Mouse (Mus musculus): ENCODE measurements around the gene Rab19.
"Not testable (repeated sequence)": the region's sequence is repeated elsewhere in the genome, so short reads cannot be mapped to it uniquely, and the experiment has no call there.

Rab19 gene

DNA sequence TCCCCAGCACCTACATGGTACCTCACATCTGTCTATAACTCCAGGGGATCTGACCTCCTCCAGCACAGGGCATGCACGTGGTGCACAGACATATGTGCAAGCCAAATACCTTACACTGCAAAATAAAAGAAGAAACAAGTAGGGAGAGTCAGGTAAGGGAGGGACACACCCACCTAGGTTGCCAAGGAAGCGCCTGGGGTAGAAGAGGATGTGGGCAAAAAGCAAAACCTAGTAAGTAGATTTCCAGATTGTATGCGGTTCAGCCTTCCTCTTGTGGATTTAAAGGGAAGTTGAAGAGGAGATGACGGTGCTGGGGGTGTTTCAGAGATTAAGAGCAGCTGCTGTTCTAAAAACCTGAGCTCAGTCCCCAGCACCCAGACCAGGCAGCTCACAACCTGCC lies 1.8 kb upstream of the Rab19 start:
- DNase-seq (ENCODE audit: low spot score in 2 of 2), result no peak

DNA sequence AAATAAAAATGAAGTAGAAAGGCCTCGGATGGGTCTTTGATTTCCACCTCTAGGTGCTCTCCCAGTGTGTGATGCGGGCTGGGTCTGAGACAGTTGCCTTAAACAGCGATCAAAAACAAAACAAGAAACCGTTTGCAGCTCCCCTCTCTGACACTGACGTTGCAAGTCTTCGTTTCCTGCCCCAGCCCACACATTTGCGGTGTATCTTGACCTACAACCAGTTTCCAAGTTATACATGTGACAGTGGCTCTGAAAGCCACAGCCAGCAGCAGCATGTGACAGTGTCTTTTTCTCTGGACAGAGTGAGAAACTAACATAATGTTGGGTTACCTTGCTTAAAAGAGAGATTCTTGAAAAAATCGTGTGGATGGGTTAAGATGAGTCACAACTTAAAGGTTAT lies 1.2 kb upstream of the Rab19 start:
- no peak for DNase-seq (ENCODE audit: low spot score in 2 of 2)

DNA sequence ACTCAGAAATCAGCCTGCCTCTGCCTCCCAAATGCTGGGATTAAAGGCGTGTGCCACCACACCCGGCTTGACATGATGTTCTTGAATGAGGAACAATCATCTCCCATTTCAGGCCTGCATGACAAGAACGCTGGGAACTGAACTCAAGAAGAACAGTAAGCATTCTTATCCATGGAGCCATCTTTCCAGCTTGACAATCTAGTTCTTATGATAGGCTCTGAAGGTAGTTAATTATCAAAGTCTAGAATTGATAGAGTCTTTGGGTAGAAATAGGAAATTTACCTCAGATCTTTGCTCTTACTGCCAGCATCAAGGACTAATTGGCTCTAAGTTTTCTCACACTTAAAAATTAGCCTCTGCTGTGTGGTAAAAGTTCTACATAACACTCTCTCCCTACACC lies 699 bp upstream of the Rab19 start:
- no peak for DNase-seq (ENCODE audit: low spot score in 2 of 2)

DNA sequence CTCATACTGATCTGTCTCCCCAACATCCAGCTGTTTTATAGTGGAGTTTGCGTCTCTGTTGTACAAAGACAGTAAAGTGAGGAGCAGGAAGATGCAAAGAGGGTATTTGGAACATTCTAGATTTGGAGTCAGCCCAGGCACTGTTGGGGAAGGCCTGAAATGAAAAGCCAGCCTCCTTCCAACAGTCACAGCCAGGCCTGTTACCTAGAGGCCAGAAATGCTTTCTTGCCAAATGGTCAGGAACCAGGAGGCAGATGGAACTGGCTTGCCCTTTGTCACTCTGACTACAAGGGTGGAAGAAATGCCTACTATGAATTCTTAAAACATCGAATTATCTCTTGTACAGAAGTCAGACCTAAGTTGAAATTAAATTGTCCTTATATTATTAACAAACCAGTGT lies 9.0 kb downstream of the Rab19 start:
- DNase-seq (ENCODE audit: low spot score in 2 of 2), result no peak

DNA sequence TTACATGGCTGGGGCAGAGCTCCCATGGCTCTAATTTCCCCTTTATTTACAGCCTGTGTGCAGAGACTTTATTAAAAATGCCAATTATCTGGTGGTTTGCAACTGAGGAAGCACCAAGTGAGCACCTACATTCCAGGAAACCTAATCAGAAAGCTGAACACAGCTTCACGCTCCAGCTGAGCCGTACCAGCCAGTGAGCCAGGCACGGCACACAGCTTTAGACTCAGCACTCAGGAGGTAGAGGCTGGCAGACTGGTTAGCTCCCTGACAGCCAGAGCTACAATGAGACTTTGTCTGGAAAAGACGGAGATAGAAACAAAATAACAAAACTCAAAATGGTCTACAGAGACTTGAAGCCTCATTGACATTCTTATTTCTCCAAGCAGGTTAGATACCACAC lies 14.5 kb downstream of the Rab19 start:
- DNase-seq (ENCODE audit: low spot score in 2 of 2), result no peak

DNA sequence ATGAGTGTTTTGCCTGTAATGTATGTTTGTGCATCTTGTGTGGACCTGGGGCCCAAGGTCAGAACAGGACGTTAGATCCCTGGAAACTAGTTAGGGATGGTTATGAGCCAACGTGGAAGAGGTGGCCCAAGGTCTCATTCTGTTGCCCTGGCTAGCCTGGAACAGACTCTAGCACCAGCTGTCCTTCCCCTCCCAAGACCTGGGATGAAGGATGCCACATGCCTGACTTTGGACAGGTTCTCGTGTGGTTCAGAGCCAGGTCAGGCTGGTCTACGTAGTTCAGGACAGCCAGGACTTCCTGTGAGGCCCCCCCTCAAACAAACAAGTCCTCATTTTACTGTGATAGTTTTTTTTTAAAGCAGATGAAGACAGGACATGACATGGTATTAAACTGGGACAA lies 14.9 kb downstream of the Rab19 start:
- no peak for DNase-seq (ENCODE audit: low spot score in 2 of 2)

DNA sequence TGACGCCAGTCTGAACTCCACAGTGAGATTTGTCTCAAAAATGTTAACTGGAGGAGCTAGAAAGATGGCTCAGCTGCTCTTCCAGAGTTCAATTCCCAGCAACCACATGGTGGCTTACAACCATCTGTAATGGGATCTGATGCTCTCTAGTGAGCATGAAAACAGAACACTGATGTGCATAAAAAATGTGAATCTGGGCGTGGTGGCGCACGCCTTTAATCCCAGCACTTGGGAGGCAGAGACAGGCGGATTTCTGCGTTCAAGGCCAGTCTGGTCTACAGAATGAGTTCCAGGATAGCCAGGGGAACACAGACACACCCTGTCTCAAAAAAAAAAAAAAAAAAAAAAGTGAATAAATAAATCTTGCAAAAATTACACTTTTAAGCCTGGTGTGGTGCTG lies 16.1 kb downstream of the Rab19 start:
- no peak for DNase-seq (ENCODE audit: low spot score in 2 of 2)

DNA sequence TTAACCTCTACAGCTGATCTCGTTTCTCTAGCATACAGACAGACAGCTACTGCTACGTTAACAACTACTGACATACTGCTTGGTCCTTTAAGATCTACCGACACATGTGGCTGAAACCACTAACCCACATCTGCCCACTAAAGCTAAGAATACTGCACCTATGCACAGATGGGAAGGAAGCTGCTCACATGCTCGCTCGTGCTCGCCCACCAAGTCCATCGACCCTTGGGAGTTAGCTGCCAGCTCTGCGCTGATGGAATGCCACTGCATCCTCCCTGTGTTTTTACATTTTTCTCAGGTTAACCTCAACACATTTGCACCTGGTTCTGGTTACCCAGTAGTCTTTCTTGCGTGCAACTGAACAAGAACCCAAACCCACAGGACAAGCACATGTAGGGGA lies 17.4 kb downstream of the Rab19 start:
- no peak for DNase-seq (ENCODE audit: low spot score in 2 of 2)

DNA sequence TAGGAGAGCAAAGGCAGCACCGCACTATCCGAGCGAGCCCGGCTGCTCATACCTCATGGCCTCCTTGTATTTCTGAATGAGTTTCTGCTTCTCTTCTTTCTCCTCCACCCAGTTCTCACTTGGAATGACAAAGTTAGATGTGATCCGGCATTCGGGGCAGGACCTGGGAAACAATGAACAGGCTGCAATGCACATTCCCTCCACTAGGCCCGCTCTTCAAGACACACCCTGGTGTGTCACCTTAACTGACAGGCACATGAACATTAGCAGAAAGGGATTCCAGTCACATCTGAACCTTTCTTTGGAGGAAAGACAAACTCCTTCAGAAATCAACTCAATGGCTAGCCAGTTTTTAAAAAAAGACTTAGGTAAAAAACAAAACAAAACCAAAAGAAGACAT lies 19.4 kb downstream of the Rab19 start:
- DNase-seq (ENCODE audit: low spot score in 2 of 2), result no peak

DNA sequence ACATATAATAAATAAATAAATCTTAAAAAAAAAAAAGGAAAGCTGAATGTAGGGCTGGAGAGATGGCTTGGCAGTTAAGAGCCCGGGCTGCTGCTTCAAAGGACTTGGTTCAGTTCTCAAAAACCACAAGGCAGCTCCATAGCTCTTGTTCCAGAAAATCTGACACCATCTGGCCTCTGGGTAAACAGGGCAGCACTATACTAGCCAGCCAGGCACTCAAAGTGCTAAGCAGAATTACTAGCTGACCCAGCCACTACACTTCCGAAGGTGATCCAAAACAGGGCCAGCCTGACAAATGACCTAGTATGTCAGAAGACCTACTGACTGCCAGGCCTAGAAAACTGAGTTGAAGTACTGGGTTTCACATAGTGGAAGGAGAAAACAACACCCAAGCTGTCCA lies 22.2 kb downstream of the Rab19 start:
- DNase-seq (ENCODE audit: low spot score in 2 of 2), result no peak

DNA sequence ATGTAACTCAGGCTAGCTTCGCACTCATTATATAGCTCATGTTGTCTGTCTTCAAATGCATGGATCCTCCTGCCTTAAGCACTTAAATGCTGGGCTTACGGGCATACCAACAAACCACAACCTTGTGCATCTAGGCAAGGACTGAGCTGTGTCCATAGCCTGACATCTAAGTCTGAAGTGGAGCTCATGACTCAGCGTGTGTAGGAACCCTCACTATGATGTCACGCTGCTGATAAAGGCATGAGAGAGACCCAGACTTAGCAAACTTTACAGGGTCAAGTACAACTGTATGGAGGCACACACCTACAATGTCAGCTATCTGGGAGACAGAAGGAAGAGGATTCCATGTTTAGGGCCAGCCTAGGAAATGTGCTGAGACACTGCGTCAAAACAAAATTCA lies 25.5 kb downstream of the Rab19 start:
- no peak for DNase-seq (ENCODE audit: low spot score in 2 of 2)

DNA sequence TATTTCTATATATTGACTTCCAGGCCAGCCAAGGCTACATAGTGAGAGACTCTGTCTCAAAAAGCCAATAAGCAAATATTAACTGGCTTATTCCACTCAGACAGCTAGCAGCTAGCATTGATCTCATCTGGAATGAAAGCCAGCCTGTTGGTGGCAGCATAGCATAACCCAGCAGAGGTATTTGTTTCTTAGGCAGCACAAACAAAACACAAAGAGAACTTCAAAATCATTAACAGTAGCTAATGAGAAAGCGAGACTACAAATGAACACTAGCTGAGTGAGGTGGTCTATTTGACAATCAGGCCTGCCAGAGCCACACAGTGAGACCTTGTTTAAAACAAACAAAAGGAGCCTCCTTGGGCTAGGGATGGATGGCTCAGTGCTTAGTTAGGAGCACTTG lies 33.1 kb downstream of the Rab19 start:
- DNase-seq (ENCODE audit: low spot score in 2 of 2), result peak; percentile 27 to 44

DNA sequence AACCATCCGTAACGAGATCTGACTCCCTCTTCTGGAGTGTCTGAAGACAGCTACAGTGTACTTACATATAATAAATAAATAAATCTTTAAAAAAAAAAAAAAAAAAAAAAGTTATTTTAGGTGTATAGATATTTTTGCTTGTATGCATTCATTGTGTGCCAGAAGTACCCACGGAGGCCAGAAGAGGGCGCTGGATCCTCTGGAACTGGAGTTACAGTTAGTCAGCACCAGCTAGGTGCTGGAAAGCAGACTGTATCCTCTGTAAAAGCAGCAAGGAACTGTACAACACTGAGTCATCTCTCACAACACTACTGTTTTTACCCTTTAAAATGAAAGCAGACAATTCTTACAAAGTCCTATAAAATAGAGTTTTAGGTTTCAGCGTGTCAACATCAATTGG lies 34.8 kb downstream of the Rab19 start:
- peak; percentile 84 to 85 for DNase-seq (ENCODE audit: low spot score in 2 of 2)

DNA sequence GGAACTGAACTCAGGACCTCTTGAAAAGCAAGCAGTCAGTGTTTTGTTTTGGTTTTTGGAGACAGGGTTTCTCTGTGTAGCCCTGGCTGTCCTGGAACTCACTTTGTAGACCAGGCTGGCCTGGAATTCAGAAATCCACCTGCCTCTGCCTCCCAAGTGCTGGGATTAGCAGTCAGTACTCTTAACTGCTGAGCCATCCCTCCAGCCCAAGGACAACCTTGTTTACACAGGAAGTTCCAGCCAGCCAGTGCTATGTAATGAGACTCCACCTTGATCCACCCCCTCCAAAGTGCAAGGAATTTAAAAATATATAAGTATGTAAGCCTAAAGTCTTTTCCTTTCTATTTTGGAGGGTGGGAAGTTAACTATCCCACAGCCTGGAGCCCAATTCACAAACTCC lies 35.7 kb downstream of the Rab19 start:
- not testable (repeated sequence) for DNase-seq (ENCODE audit: low spot score in 2 of 2)

DNA sequence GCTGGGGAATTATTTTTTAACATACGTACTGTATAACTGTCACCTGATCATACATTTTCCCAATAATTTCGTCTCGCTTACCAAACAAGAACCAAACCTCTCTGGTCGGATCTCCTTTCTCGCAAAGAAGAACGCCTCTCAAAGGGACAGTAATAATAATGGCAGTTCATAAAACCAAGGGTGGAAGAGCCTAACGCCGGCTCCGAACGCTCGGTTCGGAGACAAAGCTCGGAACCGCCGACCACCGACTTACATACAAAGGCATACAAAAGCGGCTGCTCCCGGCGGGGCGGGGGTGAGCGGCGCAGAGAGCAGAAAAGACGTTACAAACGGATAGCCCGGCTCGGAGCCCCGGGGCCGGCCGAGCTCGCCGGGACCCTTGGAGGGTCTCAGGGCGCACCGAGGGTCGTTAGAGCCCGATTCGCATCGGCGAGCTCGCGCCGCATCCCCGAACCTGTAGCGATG lies 38.4 kb downstream of the Rab19 start:
- peak; percentile 37 to 46 for DNase-seq (ENCODE audit: low spot score in 2 of 2)

DNA sequence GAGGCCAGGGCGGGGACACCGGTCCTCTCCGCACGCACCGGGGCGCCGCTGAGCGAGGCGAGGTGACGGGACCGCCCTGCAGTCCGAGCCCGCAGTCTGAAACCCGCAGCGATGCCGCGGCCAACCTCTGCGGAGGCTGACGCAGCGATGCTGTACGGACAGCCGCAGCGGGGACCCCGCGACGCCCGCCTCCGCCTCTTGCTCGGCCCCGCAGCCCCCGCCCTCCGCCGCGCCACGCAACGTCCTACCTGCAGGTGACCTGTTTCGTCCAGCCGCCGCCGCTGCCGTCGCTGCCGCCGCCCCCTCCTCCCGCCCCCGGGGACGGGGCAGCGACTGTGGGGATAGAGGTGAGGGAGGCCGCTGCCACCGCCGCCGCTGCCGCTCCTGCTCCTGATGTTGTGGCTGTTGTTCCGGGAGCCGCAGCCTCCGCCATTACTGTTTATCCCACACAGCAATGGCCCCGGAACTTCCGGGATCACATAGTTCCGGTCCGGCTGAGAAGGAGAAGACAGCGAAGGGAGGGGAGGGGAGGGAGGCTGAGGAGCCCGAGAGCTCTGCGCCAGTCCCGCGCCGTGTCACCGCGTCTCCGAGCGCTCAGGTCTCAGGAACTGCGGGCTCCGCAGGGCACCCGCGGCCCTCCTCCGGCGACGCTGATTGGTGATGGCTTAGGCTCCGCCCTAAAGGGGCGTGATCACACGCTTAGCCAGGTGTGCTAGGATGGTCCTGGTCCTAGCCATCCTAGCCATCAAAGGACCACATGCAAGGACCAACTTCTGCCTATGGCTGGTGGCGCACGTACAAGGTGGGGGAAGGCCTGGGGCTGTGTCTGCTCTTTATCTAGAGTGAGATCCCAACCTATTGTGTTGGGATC lies 39.1 kb downstream of the Rab19 start, which contains the start of gene Mkrn1:
Mkrn1 (minus strand) TSS at position 612 of the 871 bp plus-strand sequence.
- peak; percentile 75 to 81 for DNase-seq (ENCODE audit: low spot score in 2 of 2)

DNA sequence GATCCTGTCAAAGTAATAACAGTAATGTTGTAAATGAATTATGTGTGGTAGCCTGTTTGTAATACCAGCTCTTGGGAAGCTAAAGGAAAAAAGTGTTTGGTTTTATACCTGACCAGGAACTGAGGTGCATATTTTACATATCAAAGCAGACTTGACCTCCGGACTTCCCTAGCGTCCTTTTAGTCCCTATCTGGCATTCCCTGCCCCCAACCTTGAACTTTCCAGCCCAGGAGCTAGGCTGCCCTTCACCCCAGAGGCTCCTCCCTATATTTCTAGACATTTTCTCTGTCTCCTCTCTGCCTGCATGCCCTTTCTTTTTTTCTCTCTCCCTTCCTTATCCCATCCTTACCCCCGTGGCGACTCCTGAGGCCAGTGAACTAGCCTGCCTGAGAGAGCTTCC lies 39.9 kb downstream of the Rab19 start:
- no peak for DNase-seq (ENCODE audit: low spot score in 2 of 2)

DNA sequence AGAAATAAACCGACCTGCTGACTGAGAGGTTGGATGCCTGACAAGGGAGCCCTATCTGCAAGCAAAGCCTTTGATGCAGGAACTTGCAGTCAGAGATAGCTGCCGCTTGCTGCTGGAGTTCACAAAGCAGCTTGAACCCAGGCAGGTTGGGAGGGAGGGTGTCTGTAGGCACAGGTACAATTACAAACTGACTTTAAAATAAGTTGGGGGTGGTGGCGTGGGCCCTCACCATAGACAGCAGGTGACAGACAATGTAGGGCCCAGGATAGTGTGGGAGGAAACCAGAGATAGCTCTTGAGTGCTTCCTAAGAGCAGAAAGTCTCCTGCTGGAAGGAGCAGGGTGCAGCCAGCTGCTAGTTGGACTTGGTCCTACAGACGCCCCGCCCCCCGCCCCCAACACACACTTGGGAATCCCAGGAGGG lies 42.2 kb downstream of the Rab19 start:
- DNase-seq (ENCODE audit: low spot score in 2 of 2), result no peak

DNA sequence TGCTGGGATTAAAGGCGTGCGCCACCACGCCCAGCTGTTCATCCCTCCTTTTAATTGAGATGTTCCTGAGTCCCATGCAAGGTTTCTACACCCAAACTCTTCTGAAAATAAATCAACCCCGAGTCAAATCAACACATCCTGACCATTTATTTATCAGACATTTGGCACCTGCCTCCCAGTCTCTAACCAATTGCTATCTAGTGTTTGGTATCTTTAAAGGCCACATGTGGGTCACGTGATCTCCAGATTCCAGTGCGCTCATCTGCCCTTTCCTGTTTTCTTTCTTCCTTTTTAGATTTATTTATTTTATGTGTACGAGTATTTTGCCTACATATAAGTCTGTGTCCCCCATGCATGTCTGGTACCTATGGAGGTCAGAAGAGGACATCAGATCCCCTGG lies 42.7 kb downstream of the Rab19 start:
- no peak for DNase-seq (ENCODE audit: low spot score in 2 of 2)

DNA sequence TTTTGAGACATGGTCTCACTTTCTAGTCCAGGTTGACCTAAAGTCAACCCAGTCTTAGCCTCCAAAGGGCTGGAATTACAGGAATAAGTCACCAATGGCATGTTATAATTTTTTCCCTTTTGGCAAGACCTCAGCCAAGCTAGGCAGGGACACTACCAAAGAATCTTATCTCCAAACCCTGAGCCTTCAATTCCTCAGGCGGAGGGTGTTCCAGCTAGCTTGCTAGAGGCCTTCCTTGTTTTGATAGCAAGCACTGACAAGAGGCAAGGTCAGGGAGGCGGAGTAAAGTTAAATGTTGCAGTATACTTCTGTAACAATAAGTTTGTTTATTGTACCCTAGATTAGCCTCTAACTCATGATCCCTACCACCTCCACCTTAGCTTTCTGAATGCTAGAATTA lies 44.2 kb downstream of the Rab19 start:
- DNase-seq (ENCODE audit: low spot score in 2 of 2), result no peak

DNA sequence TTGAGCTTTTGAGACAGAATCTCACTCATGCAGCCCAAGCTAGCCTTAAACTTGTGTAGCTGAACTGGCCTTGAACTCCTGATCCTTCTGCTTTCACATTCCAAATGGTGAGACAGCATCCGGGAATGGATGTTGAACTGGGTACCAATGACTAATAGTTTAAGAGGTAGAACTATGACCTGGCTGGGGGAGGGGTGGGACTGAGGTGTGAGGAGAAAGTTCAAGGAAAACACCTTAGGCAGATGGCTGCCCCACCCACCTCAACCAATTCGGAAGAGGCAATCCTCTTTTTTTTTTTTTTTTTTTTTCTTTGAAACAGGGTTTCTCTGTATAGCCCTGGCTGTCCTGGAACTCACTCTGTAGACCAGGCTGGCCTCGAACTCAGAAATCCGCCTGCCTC lies 45.8 kb downstream of the Rab19 start:
- DNase-seq (ENCODE audit: low spot score in 2 of 2), result no peak

DNA sequence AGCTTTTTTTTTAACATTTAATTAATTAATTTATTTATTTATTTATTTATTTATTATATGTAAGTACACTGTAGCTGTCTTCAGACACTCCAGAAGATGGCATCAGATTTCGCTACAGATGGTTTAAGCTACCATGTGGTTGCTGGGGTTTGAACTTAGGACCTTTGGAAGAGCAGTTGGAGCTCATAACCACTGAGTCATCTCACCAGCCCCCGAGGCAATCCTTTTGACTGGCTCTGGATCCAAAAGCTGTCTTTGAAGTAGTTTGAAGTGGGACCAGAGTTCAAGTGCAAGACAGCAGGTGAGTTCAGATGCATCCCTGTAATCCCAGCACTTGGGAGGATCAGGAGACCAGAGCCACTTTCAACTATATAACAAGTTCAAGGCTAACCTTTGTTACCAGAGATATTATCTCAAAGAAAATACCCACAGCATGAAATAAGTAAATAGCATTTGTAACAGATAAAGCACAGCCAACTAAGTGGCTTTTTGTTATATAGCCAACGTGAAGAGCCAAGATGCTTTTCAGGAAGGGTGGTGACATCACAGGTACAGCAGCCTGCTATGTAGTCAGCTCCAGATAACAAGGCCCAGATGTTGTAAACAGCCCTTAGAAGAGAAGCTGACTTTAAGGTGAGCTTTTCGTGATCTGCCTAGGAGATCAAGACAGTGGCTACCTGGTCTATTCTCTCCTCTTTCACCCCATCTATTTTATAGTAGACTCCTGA lies 46.5 kb downstream of the Rab19 start:
- DNase-seq (ENCODE audit: low spot score in 2 of 2), result no peak
